Mouse (Mus musculus) left cerebral cortex, postnatal 4 days (tissue): ENCODE results near the gene Rcan2. TPM values are rescaled to one million over a fixed set of nuclear protein-coding genes. Genes with fewer than 3 reads are reported as not detected.

Source experiments
- DNase-seq: peaks from one replicate; pipeline ENCODE4 v3.0.0-alpha.2; 2022
- intact Hi-C: fragments of 180-260 bp; cut with DNase I; formaldehyde crosslinking; loops from one replicate; pipeline ENCODE4 v1.15.1; 2025
- total RNA-seq, 2 experiments: library from RNA; stranded (reverse); gene quantifications; 2 replicates each; pipeline ENCODE4 v1.2.3; 2021

Gene Rcan2
- total RNA-seq, 2 experiments from 2014 or later, result 43.1 to 49.9 TPM

- peak; percentile 52 for DNase-seq
- intact Hi-C loops, result no loop called here
Measured at GRCm38 (mm10) chr17:43903807-43904771, 102.9 kb downstream of the Rcan2 start.

- intact Hi-C loops, result no loop called here
- no peak for DNase-seq
Measured at GRCm38 (mm10) chr17:43904896-43905295, 103.7 kb downstream of the Rcan2 start.

GRCm38 (mm10) chr17:43906728-43907127 is 105.6 kb downstream of the Rcan2 start:
- intact Hi-C loops, result no loop called here
- no peak for DNase-seq

- no peak for DNase-seq
- intact Hi-C loops, result no loop called here
Measured at GRCm38 (mm10) chr17:43916128-43916527, 115.0 kb downstream of the Rcan2 start.

GRCm38 (mm10) chr17:43917143-43917542 is 116.0 kb downstream of the Rcan2 start:
- DNase-seq, result no peak
- intact Hi-C loops, result no loop called here

- no peak for DNase-seq
- intact Hi-C loops, result no loop called here
Measured at GRCm38 (mm10) chr17:43929856-43930255, 128.7 kb downstream of the Rcan2 start.

- intact Hi-C loops, result no loop called here
- no peak for DNase-seq
Measured at GRCm38 (mm10) chr17:43931731-43932130, 130.6 kb downstream of the Rcan2 start.

GRCm38 (mm10) chr17:43934056-43934455 is 132.9 kb downstream of the Rcan2 start:
- intact Hi-C loops, result no loop called here

GRCm38 (mm10) chr17:43952219-43952618 is 151.1 kb downstream of the Rcan2 start:
- intact Hi-C loops, result no loop called here
- peak; percentile 50 for DNase-seq

More at GRCm38 (mm10) chr17:43934056-43934455, 132.9 kb downstream of the Rcan2 start:
- DNase-seq, result no peak

- DNase-seq, result peak; percentile 42
- intact Hi-C loops, result no loop called here
Measured at GRCm38 (mm10) chr17:43952661-43953534, 151.7 kb downstream of the Rcan2 start.

- intact Hi-C loops, result no loop called here
Measured at GRCm38 (mm10) chr17:43953535-43953918, 152.4 kb downstream of the Rcan2 start.

GRCm38 (mm10) chr17:43959797-43960196 is 158.6 kb downstream of the Rcan2 start:
- no peak for DNase-seq
- intact Hi-C loops, result no loop called here

More at GRCm38 (mm10) chr17:43953535-43953918, 152.4 kb downstream of the Rcan2 start:
- DNase-seq, result no peak

- no peak for DNase-seq
- intact Hi-C loops, result no loop called here
Measured at GRCm38 (mm10) chr17:43969943-43970342, 168.8 kb downstream of the Rcan2 start.

- DNase-seq, result no peak
- intact Hi-C loops, result no loop called here
Measured at GRCm38 (mm10) chr17:43977572-43977971, 176.4 kb downstream of the Rcan2 start.

- no peak for DNase-seq
- intact Hi-C loops, result no loop called here
Measured at GRCm38 (mm10) chr17:43979925-43980324, 178.8 kb downstream of the Rcan2 start.

- DNase-seq, result no peak
- intact Hi-C loops, result no loop called here
Measured at GRCm38 (mm10) chr17:43982505-43982904, 181.4 kb downstream of the Rcan2 start.

- intact Hi-C loops, result no loop called here
Measured at GRCm38 (mm10) chr17:43989334-43989945, 188.3 kb downstream of the Rcan2 start.

GRCm38 (mm10) chr17:43990957-43991383 is 189.8 kb downstream of the Rcan2 start:
- intact Hi-C loops, result no loop called here
- no peak for DNase-seq

More at GRCm38 (mm10) chr17:43989334-43989945, 188.3 kb downstream of the Rcan2 start:
- peak; percentile 9 for DNase-seq

- intact Hi-C loops, result no loop called here
- DNase-seq, result no peak
Measured at GRCm38 (mm10) chr17:43994080-43994479, 192.9 kb downstream of the Rcan2 start.

- DNase-seq, result no peak
- intact Hi-C loops, result no loop called here
Measured at GRCm38 (mm10) chr17:43997514-43997913, 196.4 kb downstream of the Rcan2 start.

GRCm38 (mm10) chr17:43998095-43998494 is 196.9 kb downstream of the Rcan2 start:
- intact Hi-C loops, result no loop called here
- DNase-seq, result no peak
